14 mouse cellular contexts compared by ENCODE assay signal in the genomic region with DNA sequence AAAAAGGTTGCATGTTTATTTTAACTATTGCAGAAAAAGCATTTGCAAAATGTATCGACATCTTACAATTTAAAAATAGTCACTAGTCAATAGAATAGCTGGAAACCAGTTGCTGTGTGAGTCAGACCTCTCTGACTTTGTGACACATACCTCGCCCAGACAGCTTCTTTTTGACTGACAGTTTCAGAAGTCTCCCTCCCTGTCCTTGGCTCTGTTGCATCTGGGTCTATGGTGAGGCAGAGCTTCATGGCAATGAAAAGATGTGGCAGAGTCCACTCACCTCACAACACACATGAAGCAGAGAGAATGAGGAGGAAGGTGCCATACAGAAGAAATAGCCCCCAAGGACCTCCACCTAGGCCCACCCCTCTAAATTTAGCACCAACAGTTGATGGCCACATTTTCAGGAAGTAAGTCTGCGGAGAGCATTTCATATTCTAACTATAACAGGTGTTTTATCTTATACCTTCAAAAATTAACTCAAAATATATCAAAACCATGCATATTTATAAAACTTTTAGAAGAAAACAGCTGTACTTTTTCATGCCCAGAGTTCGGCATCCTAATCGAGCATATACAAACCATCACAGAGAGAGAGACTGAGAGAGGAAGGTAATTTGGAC. TPM values are rescaled to one million over a fixed set of nuclear protein-coding genes. Genes with fewer than 3 reads are reported as not detected.
"Had no signal": no experiment of that assay in that cellular context is flagged by ENCODE, and none has a peak within 500 bp of the region (broad histone marks: within the 10 kb centered on the region; RNA-seq: fewer than 3 reads in every experiment).

No protein-coding gene starts in this region.

- H3K36me3 ChIP-seq: limb, embryonic 15.5 days; midbrain, embryonic 13.5 days; neural tube, embryonic 13.5 days had no signal

- H3K4me1 ChIP-seq: limb, embryonic 15.5 days; midbrain, embryonic 13.5 days; neural tube, embryonic 13.5 days had no signal

- H3K9ac ChIP-seq: limb, embryonic 15.5 days; liver, embryonic 14.5 days; midbrain, embryonic 13.5 days; neural tube, embryonic 13.5 days had no signal

- H3K4me2 ChIP-seq: limb, embryonic 15.5 days; midbrain, embryonic 13.5 days; neural tube, embryonic 13.5 days had no signal

- DNase-seq: kidney, adult 9 months; kidney, postnatal 36 days; layer of hippocampus, adult 9-11 months; layer of hippocampus, postnatal 36 days; lung, adult 18-20 months; retina, postnatal 1 day; thymus, adult 2 months; thymus, postnatal 25 days had no signal

- H3K9me3 ChIP-seq: limb, embryonic 15.5 days had no signal

- H3K27me3 ChIP-seq: limb, embryonic 15.5 days; midbrain, embryonic 13.5 days; neural tube, embryonic 13.5 days had no signal

- H3K27ac ChIP-seq: kidney, postnatal 0 days; limb, embryonic 15.5 days; liver, embryonic 14.5 days; midbrain, embryonic 13.5 days; neural tube, embryonic 13.5 days had no signal

- H3K4me3 ChIP-seq: limb, embryonic 15.5 days; midbrain, embryonic 13.5 days; myocyte; neural tube, embryonic 13.5 days had no signal

- ATAC-seq: midbrain, embryonic 13.5 days had no signal

RNA-seq across cellular contexts. Expression of gene Dock2, which starts 19.8 kb away (rescaled TPM):
- polyA plus RNA-seq: myocyte had no signal
